Comparison of ENCODE assay signal across 7 mouse cellular contexts in the genomic region with DNA sequence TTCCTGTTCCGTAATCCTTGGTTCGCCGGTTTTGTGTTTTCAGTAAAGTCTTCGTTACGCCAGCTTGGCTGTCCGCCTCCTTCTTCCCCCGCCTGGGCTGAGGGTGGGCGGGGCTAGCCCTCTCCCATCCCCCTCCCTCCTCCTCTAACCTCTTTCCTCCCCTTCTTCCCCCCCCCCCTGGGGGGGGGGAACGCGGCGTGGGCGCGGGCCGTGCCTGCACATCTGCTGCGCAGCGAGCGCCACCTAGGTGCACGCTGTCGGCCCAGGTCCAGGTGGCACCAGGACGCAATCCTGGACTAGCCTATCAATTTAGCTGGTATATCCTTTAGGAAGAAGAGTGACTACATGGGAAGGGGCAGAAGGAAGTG. TPM values are rescaled to one million over a fixed set of nuclear protein-coding genes. Genes with fewer than 3 reads are reported as not detected.
DNase-seq lines count a peak whose midpoint lies in the region; ATAC-seq and TF ChIP-seq lines count a peak whose summit lies in the region.

No protein-coding gene starts in this region.

- peak; percentile 87 for DNase-seq in adrenal gland, adult 8-10 months
- DNase-seq in embryonic facial prominence, embryonic 10.5 days (ENCODE audit: low spot score) = peak; percentile 95
- DNase-seq in left cerebral cortex, postnatal 4 days = peak; percentile 92
- peak; percentile 99 for DNase-seq in midbrain, embryonic 11.5 days (ENCODE audit: low spot score, missing footprints)
- peak; percentile 96 for DNase-seq in skeletal muscle tissue, adult 2 months (ENCODE audit: low read depth, low spot score)

- peak overlapping the region; percentile 97 for H3K4me3 ChIP-seq in embryonic facial prominence, embryonic 10.5 days
- peak overlapping the region; percentile 63 for H3K4me3 ChIP-seq in intestine, postnatal 0 days (ENCODE audit: low read depth, low read length)
- peak overlapping the region; percentile 96 for H3K4me3 ChIP-seq in midbrain, embryonic 11.5 days (ENCODE audit: low read depth, low read length)

- H3K4me2 ChIP-seq in intestine, postnatal 0 days (replicated peaks; ENCODE audit: low read depth) = peak overlapping the region; percentile 61
- H3K4me2 ChIP-seq in midbrain, embryonic 11.5 days = peak overlapping the region; percentile 65

- under 1% methylated on average over 20 of the region's 20 CpGs for whole genome bisulfite sequencing in embryonic facial prominence, embryonic 10.5 days
- WGBS in intestine, postnatal 0 days = under 1% methylated on average over 20 of the region's 20 CpGs
- 2% methylated on average over 20 of the region's 20 CpGs for WGBS in midbrain, embryonic 11.5 days

- ATAC-seq in granulocyte monocyte progenitor cell, adult 5-6 weeks (replicated peaks; ENCODE audit: poor library complexity, severe bottlenecking) = peak; percentile 9
- ATAC-seq in intestine, postnatal 0 days = peak; percentile 18
- peak; percentile 13; the same call in 1 of the 2 replicates for ATAC-seq in midbrain, embryonic 11.5 days (ENCODE audit: low FRiP score)

- peaks cover 30% of the 10 kb centered on the region for H3K36me3 ChIP-seq in embryonic facial prominence, embryonic 10.5 days (replicated peaks)
- peaks cover 6% of the 10 kb centered on the region for H3K36me3 ChIP-seq in intestine, postnatal 0 days (ENCODE audit: control insufficient read depth, insufficient read depth)
- H3K36me3 ChIP-seq in midbrain, embryonic 11.5 days (ENCODE audit: control insufficient read depth, insufficient read depth, low read length) = no peaks in the 10 kb centered on the region

- peak; percentile 94 for TF ChIP-seq CTCF in intestine, postnatal 0 days (IDR thresholded peaks at IDR 0.05; ENCODE audit: low read depth)

- peaks cover 56% of the 10 kb centered on the region for H3K4me1 ChIP-seq in embryonic facial prominence, embryonic 10.5 days
- peaks cover 20% of the 10 kb centered on the region for H3K4me1 ChIP-seq in intestine, postnatal 0 days (replicated peaks; ENCODE audit: control insufficient read depth, insufficient read depth, low read length)
- peaks cover 36% of the 10 kb centered on the region for H3K4me1 ChIP-seq in midbrain, embryonic 11.5 days (ENCODE audit: control insufficient read depth, insufficient read depth, low read length)

- H3K9ac ChIP-seq in intestine, postnatal 0 days (ENCODE audit: low read depth, low read length) = peak overlapping the region; percentile 98
- H3K9ac ChIP-seq in midbrain, embryonic 11.5 days (ENCODE audit: low read length) = peak overlapping the region; percentile 99

- intact Hi-C loops in left cerebral cortex, postnatal 4 days (cut with DNase I) = no loop called here

- H3K9me3 ChIP-seq in embryonic facial prominence, embryonic 10.5 days = no peaks in the 10 kb centered on the region
- no peaks in the 10 kb centered on the region for H3K9me3 ChIP-seq in intestine, postnatal 0 days (ENCODE audit: control insufficient read depth)
- H3K9me3 ChIP-seq in midbrain, embryonic 11.5 days (ENCODE audit: control insufficient read depth, low read length) = no peaks in the 10 kb centered on the region

- H3K27me3 ChIP-seq in embryonic facial prominence, embryonic 10.5 days (replicated peaks; ENCODE audit: low read depth, poor library complexity, severe bottlenecking) = peaks cover 4% of the 10 kb centered on the region
- H3K27me3 ChIP-seq in intestine, postnatal 0 days (replicated peaks; ENCODE audit: control insufficient read depth, insufficient read depth, low read length) = no peaks in the 10 kb centered on the region
- H3K27me3 ChIP-seq in midbrain, embryonic 11.5 days (ENCODE audit: control insufficient read depth, insufficient read depth, low read length) = no peaks in the 10 kb centered on the region

- peak overlapping the region; percentile 97 for H3K27ac ChIP-seq in embryonic facial prominence, embryonic 10.5 days (replicated peaks)
- peak overlapping the region; percentile 97 for H3K27ac ChIP-seq in intestine, postnatal 0 days (ENCODE audit: low read depth, low read length)
- peak overlapping the region; percentile 96 for H3K27ac ChIP-seq in midbrain, embryonic 11.5 days (ENCODE audit: low read depth, low read length)

RNA-seq across cellular contexts. Expression of a gene that starts 1.8 kb away (rescaled TPM):
- 100 to 1,000 TPM; 187 to 329 (median 253) TPM for total RNA-seq in adrenal gland, adult 8-10 months (2022)
- polyA plus RNA-seq in embryonic facial prominence, embryonic 10.5 days (2016; fragmentation: Nextera tagmentation; extraction: Ambion mirVana) = 58.7 and 61.7 TPM in 2 replicates
- total RNA-seq in granulocyte monocyte progenitor cell, adult 5-6 weeks (2014; fragmentation: Nextera tagmentation) = 7.7 and 12.3 TPM in 2 replicates
- 24.6 and 27.0 TPM in 2 replicates for total RNA-seq in granulocyte monocyte progenitor cell, adult 5-6 weeks (2017)
- polyA plus RNA-seq in intestine, postnatal 0 days (2015; fragmentation: Nextera tagmentation; extraction: Ambion mirVana) = 114 and 121 TPM in 2 replicates
- total RNA-seq in left cerebral cortex, postnatal 4 days (2021) = 100 to 1,000 TPM; 146 to 158 TPM
- 119 and 138 TPM in 2 replicates for polyA plus RNA-seq in midbrain, embryonic 11.5 days (2014; fragmentation: Nextera tagmentation; extraction: Ambion mirVana)

RNA-seq across cellular contexts. Expression of a gene that starts 2.7 kb away (rescaled TPM):
- under 1 TPM in 3 of 4 experiments, not detected in 1; 0.07 to 0.09 (median 0.08) TPM for total RNA-seq in adrenal gland, adult 8-10 months (2022)
- polyA plus RNA-seq in embryonic facial prominence, embryonic 10.5 days (2016; fragmentation: Nextera tagmentation; extraction: Ambion mirVana) = 0.05 TPM in 1 of 2 replicates, not detected in the other
- not detected in 2 replicates for total RNA-seq in granulocyte monocyte progenitor cell, adult 5-6 weeks (2014; fragmentation: Nextera tagmentation)
- total RNA-seq in granulocyte monocyte progenitor cell, adult 5-6 weeks (2017) = not detected in 2 replicates
- polyA plus RNA-seq in intestine, postnatal 0 days (2015; fragmentation: Nextera tagmentation; extraction: Ambion mirVana) = not detected in 2 replicates
- under 1 TPM; 0.40 to 0.50 TPM for total RNA-seq in left cerebral cortex, postnatal 4 days (2021)
- polyA plus RNA-seq in midbrain, embryonic 11.5 days (2014; fragmentation: Nextera tagmentation; extraction: Ambion mirVana) = 0.04 TPM in 1 of 2 replicates, not detected in the other

RNA-seq across cellular contexts. Expression of a gene that starts 17.8 kb away (rescaled TPM):
- total RNA-seq in adrenal gland, adult 8-10 months (2022) = not detected
- polyA plus RNA-seq in embryonic facial prominence, embryonic 10.5 days (2016; fragmentation: Nextera tagmentation; extraction: Ambion mirVana) = not detected in 2 replicates
- not detected in 2 replicates for total RNA-seq in granulocyte monocyte progenitor cell, adult 5-6 weeks (2014; fragmentation: Nextera tagmentation)
- total RNA-seq in granulocyte monocyte progenitor cell, adult 5-6 weeks (2017) = not detected in 2 replicates
- polyA plus RNA-seq in intestine, postnatal 0 days (2015; fragmentation: Nextera tagmentation; extraction: Ambion mirVana) = 2.8 TPM in 2 replicates
- not detected for total RNA-seq in left cerebral cortex, postnatal 4 days (2021)
- not detected in 2 replicates for polyA plus RNA-seq in midbrain, embryonic 11.5 days (2014; fragmentation: Nextera tagmentation; extraction: Ambion mirVana)

RNA-seq across cellular contexts. Expression of a gene that starts 23.0 kb away (rescaled TPM):
- under 1 TPM; 0.26 to 0.86 (median 0.30) TPM for total RNA-seq in adrenal gland, adult 8-10 months (2022)
- polyA plus RNA-seq in embryonic facial prominence, embryonic 10.5 days (2016; fragmentation: Nextera tagmentation; extraction: Ambion mirVana) = 0.20 and 0.69 TPM in 2 replicates
- not detected in 2 replicates for total RNA-seq in granulocyte monocyte progenitor cell, adult 5-6 weeks (2014; fragmentation: Nextera tagmentation)
- total RNA-seq in granulocyte monocyte progenitor cell, adult 5-6 weeks (2017) = not detected in 2 replicates
- polyA plus RNA-seq in intestine, postnatal 0 days (2015; fragmentation: Nextera tagmentation; extraction: Ambion mirVana) = 0.21 and 0.31 TPM in 2 replicates
- total RNA-seq in left cerebral cortex, postnatal 4 days (2021) = under 1 TPM; 0.56 to 0.66 TPM
- polyA plus RNA-seq in midbrain, embryonic 11.5 days (2014; fragmentation: Nextera tagmentation; extraction: Ambion mirVana) = 0.16 TPM in 1 of 2 replicates, not detected in the other

RNA-seq across cellular contexts. Expression of a gene that starts 27.5 kb away (rescaled TPM):
- total RNA-seq in adrenal gland, adult 8-10 months (2022) = 100 to 1,000 TPM in 1 of 4 experiments, 10 to 100 TPM in 3; 81.4 to 101 (median 86.6) TPM
- polyA plus RNA-seq in embryonic facial prominence, embryonic 10.5 days (2016; fragmentation: Nextera tagmentation; extraction: Ambion mirVana) = 347 and 351 TPM in 2 replicates
- 187 and 226 TPM in 2 replicates for total RNA-seq in granulocyte monocyte progenitor cell, adult 5-6 weeks (2014; fragmentation: Nextera tagmentation)
- 247 and 312 TPM in 2 replicates for total RNA-seq in granulocyte monocyte progenitor cell, adult 5-6 weeks (2017)
- 181 and 182 TPM in 2 replicates for polyA plus RNA-seq in intestine, postnatal 0 days (2015; fragmentation: Nextera tagmentation; extraction: Ambion mirVana)
- total RNA-seq in left cerebral cortex, postnatal 4 days (2021) = 10 to 100 TPM; 85.2 to 93.7 TPM
- 305 and 326 TPM in 2 replicates for polyA plus RNA-seq in midbrain, embryonic 11.5 days (2014; fragmentation: Nextera tagmentation; extraction: Ambion mirVana)

Comparison
In these comparisons a context has a peak if more than half of its experiments do, and no peak if none do; other contexts are left out.
1. Peak in every context shown above with its lines: DNase-seq, ATAC-seq, H3K4me3 ChIP-seq and H3K27ac ChIP-seq.
2. RNA of a gene that starts 1.8 kb away (total RNA-seq): 187 to 329 TPM in adrenal gland, adult 8-10 months and 146 to 158 TPM in left cerebral cortex, postnatal 4 days; 7.7 to 27.0 TPM in granulocyte monocyte progenitor cell, adult 5-6 weeks; every median in the first group is over 4 times any median in the second.